Mouse (Mus musculus): ENCODE results near the gene Tex36. TPM values are rescaled to one million over a fixed set of nuclear protein-coding genes. Genes with fewer than 3 reads are reported as not detected.

Tex36 gene
- total RNA-seq, 1 experiment, result not detected

- H3K27ac ChIP-seq (ENCODE audit: insufficient read depth, low read depth, low read length, poor library complexity, severe bottlenecking), result no peak overlapping the region
- in situ Hi-C loops (cut with MboI; ENCODE audit: low sequenced_read_pairs in 2 of 2, unreplicated experiment in 2 of 2), result no loop called here
- DNase-seq (ENCODE audit: low read depth, low spot score), result no peak
- no peaks in the 10 kb centered on the region for H3K9me3 ChIP-seq (ENCODE audit: control insufficient read depth, insufficient read depth, low read depth, low read length)
- H3K36me3 ChIP-seq (ENCODE audit: control insufficient read depth, insufficient read depth, low read length, poor library complexity, severe bottlenecking), result no peaks in the 10 kb centered on the region
- TF ChIP-seq MAFK (IDR thresholded peaks at IDR 0.05; ENCODE audit: insufficient read depth, low read depth, low read length) (no peak), CHD2 (IDR thresholded peaks at IDR 0.05; ENCODE audit: low read depth, low read length) (no peak), ZNF384 (IDR thresholded peaks at IDR 0.05; ENCODE audit: low read depth, low read length) (no peak), HCFC1 (IDR thresholded peaks at IDR 0.05; ENCODE audit: borderline replicate concordance, insufficient read depth, low read length) (no peak), ZC3H11A (IDR thresholded peaks at IDR 0.05; ENCODE audit: borderline replicate concordance, low read depth, low read length) (no peak)
- no peak overlapping the region for H3K4me3 ChIP-seq (ENCODE audit: insufficient read depth in 1 of 2, low read depth in 1 of 2, low read length in 2 of 2, poor library complexity in 1 of 2, severe bottlenecking in 1 of 2)
- H3K9ac ChIP-seq (ENCODE audit: insufficient read depth, low read depth, low read length, poor library complexity, severe bottlenecking), result no peak overlapping the region
- H3K4me1 ChIP-seq (ENCODE audit: control insufficient read depth in 2 of 2, insufficient read depth in 2 of 2, low read length in 2 of 2, poor library complexity in 1 of 2), result no peaks in the 10 kb centered on the region
Observed at GRCm38 (mm10) chr7:133548434-133548833, 53.5 kb downstream of the Tex36 start.

GRCm38 (mm10) chr7:133545631-133546030 lies 56.3 kb downstream of the Tex36 start:
- in situ Hi-C loops (cut with MboI; ENCODE audit: low sequenced_read_pairs in 2 of 2, unreplicated experiment in 2 of 2), result no loop called here
- Histone ChIP-seq H3K27ac (ENCODE audit: insufficient read depth, low read depth, low read length, poor library complexity, severe bottlenecking) (no peak overlapping the region), H3K9ac (ENCODE audit: insufficient read depth, low read depth, low read length, poor library complexity, severe bottlenecking) (no peak overlapping the region), H3K4me3 (ENCODE audit: insufficient read depth in 1 of 2, low read depth in 1 of 2, low read length in 2 of 2, poor library complexity in 1 of 2, severe bottlenecking in 1 of 2) (no peak overlapping the region), H3K4me1 (ENCODE audit: control insufficient read depth in 2 of 2, insufficient read depth in 2 of 2, low read length in 2 of 2, poor library complexity in 1 of 2) (no peaks in the 10 kb centered on the region), H3K36me3 (ENCODE audit: control insufficient read depth, insufficient read depth, low read length, poor library complexity, severe bottlenecking) (no peaks in the 10 kb centered on the region), H3K9me3 (ENCODE audit: control insufficient read depth, insufficient read depth, low read depth, low read length) (no peaks in the 10 kb centered on the region)
- no peak for DNase-seq (ENCODE audit: low read depth, low spot score)
- no peak for TF ChIP-seq ZNF384 (IDR thresholded peaks at IDR 0.05; ENCODE audit: low read depth, low read length)
- no peak for TF ChIP-seq HCFC1 (IDR thresholded peaks at IDR 0.05; ENCODE audit: borderline replicate concordance, insufficient read depth, low read length)
- TF ChIP-seq MAFK (IDR thresholded peaks at IDR 0.05; ENCODE audit: insufficient read depth, low read depth, low read length), result no peak
- TF ChIP-seq CHD2 (IDR thresholded peaks at IDR 0.05; ENCODE audit: low read depth, low read length), result no peak
- no peak for TF ChIP-seq ZC3H11A (IDR thresholded peaks at IDR 0.05; ENCODE audit: borderline replicate concordance, low read depth, low read length)

GRCm38 (mm10) chr7:133544966-133545365 lies 57.0 kb downstream of the Tex36 start:
- in situ Hi-C loops (cut with MboI; ENCODE audit: low sequenced_read_pairs in 2 of 2, unreplicated experiment in 2 of 2), result no loop called here
- Histone ChIP-seq H3K9me3 (ENCODE audit: control insufficient read depth, insufficient read depth, low read depth, low read length) (no peaks in the 10 kb centered on the region), H3K27ac (ENCODE audit: insufficient read depth, low read depth, low read length, poor library complexity, severe bottlenecking) (no peak overlapping the region), H3K4me1 (ENCODE audit: control insufficient read depth in 2 of 2, insufficient read depth in 2 of 2, low read length in 2 of 2, poor library complexity in 1 of 2) (no peaks in the 10 kb centered on the region), H3K36me3 (ENCODE audit: control insufficient read depth, insufficient read depth, low read length, poor library complexity, severe bottlenecking) (no peaks in the 10 kb centered on the region), H3K4me3 (ENCODE audit: insufficient read depth in 1 of 2, low read depth in 1 of 2, low read length in 2 of 2, poor library complexity in 1 of 2, severe bottlenecking in 1 of 2) (no peak overlapping the region), H3K9ac (ENCODE audit: insufficient read depth, low read depth, low read length, poor library complexity, severe bottlenecking) (no peak overlapping the region)
- TF ChIP-seq ZNF384 (IDR thresholded peaks at IDR 0.05; ENCODE audit: low read depth, low read length) (no peak), ZC3H11A (IDR thresholded peaks at IDR 0.05; ENCODE audit: borderline replicate concordance, low read depth, low read length) (no peak), HCFC1 (IDR thresholded peaks at IDR 0.05; ENCODE audit: borderline replicate concordance, insufficient read depth, low read length) (no peak), MAFK (IDR thresholded peaks at IDR 0.05; ENCODE audit: insufficient read depth, low read depth, low read length) (no peak), CHD2 (IDR thresholded peaks at IDR 0.05; ENCODE audit: low read depth, low read length) (no peak)
- no peak for DNase-seq (ENCODE audit: low read depth, low spot score)

- Histone ChIP-seq H3K4me3 (ENCODE audit: insufficient read depth in 1 of 2, low read depth in 1 of 2, low read length in 2 of 2, poor library complexity in 1 of 2, severe bottlenecking in 1 of 2) (no peak overlapping the region), H3K9me3 (ENCODE audit: control insufficient read depth, insufficient read depth, low read depth, low read length) (no peaks in the 10 kb centered on the region), H3K36me3 (ENCODE audit: control insufficient read depth, insufficient read depth, low read length, poor library complexity, severe bottlenecking) (no peaks in the 10 kb centered on the region), H3K9ac (ENCODE audit: insufficient read depth, low read depth, low read length, poor library complexity, severe bottlenecking) (no peak overlapping the region), H3K27ac (ENCODE audit: insufficient read depth, low read depth, low read length, poor library complexity, severe bottlenecking) (no peak overlapping the region), H3K4me1 (ENCODE audit: control insufficient read depth in 2 of 2, insufficient read depth in 2 of 2, low read length in 2 of 2, poor library complexity in 1 of 2) (no peaks in the 10 kb centered on the region)
- DNase-seq (ENCODE audit: low read depth, low spot score), result no peak
- TF ChIP-seq HCFC1 (IDR thresholded peaks at IDR 0.05; ENCODE audit: borderline replicate concordance, insufficient read depth, low read length), result no peak
- no peak for TF ChIP-seq ZNF384 (IDR thresholded peaks at IDR 0.05; ENCODE audit: low read depth, low read length)
- no peak for TF ChIP-seq CHD2 (IDR thresholded peaks at IDR 0.05; ENCODE audit: low read depth, low read length)
- no peak for TF ChIP-seq MAFK (IDR thresholded peaks at IDR 0.05; ENCODE audit: insufficient read depth, low read depth, low read length)
- no peak for TF ChIP-seq ZC3H11A (IDR thresholded peaks at IDR 0.05; ENCODE audit: borderline replicate concordance, low read depth, low read length)
- in situ Hi-C loops (cut with MboI; ENCODE audit: low sequenced_read_pairs in 2 of 2, unreplicated experiment in 2 of 2), result no loop called here
Observed at GRCm38 (mm10) chr7:133543131-133543530, 58.8 kb downstream of the Tex36 start.

GRCm38 (mm10) chr7:133537366-133537765 lies 64.6 kb downstream of the Tex36 start:
- Histone ChIP-seq H3K4me1 (ENCODE audit: control insufficient read depth in 2 of 2, insufficient read depth in 2 of 2, low read length in 2 of 2, poor library complexity in 1 of 2) (no peaks in the 10 kb centered on the region), H3K36me3 (ENCODE audit: control insufficient read depth, insufficient read depth, low read length, poor library complexity, severe bottlenecking) (no peaks in the 10 kb centered on the region), H3K27ac (ENCODE audit: insufficient read depth, low read depth, low read length, poor library complexity, severe bottlenecking) (no peak overlapping the region), H3K9me3 (ENCODE audit: control insufficient read depth, insufficient read depth, low read depth, low read length) (no peaks in the 10 kb centered on the region), H3K4me3 (ENCODE audit: insufficient read depth in 1 of 2, low read depth in 1 of 2, low read length in 2 of 2, poor library complexity in 1 of 2, severe bottlenecking in 1 of 2) (no peak overlapping the region), H3K9ac (ENCODE audit: insufficient read depth, low read depth, low read length, poor library complexity, severe bottlenecking) (no peak overlapping the region)
- TF ChIP-seq MAFK (IDR thresholded peaks at IDR 0.05; ENCODE audit: insufficient read depth, low read depth, low read length), result no peak
- no peak for TF ChIP-seq CHD2 (IDR thresholded peaks at IDR 0.05; ENCODE audit: low read depth, low read length)
- no peak for TF ChIP-seq ZC3H11A (IDR thresholded peaks at IDR 0.05; ENCODE audit: borderline replicate concordance, low read depth, low read length)
- TF ChIP-seq HCFC1 (IDR thresholded peaks at IDR 0.05; ENCODE audit: borderline replicate concordance, insufficient read depth, low read length), result no peak
- TF ChIP-seq ZNF384 (IDR thresholded peaks at IDR 0.05; ENCODE audit: low read depth, low read length), result no peak
- DNase-seq (ENCODE audit: low read depth, low spot score), result no peak
- in situ Hi-C loops (cut with MboI; ENCODE audit: low sequenced_read_pairs in 2 of 2, unreplicated experiment in 2 of 2), result no loop called here

Other genes starting within 250 kb of the Tex36 start
- 35.7 and 42.8 TPM in 2 replicates for gene Edrf1, start 35.4 kb upstream of the Tex36 start, total RNA-seq (2012; rRNA removed)
- gene Mmp21, start 77.9 kb upstream of the Tex36 start, total RNA-seq (2012; rRNA removed), result 0.27 and 0.32 TPM in 2 replicates
- 73.7 and 88.8 TPM in 2 replicates for gene Bccip, start 107.2 kb upstream of the Tex36 start, total RNA-seq (2012; rRNA removed)
- gene Uros, start 107.9 kb upstream of the Tex36 start, total RNA-seq (2012; rRNA removed), result 6.6 and 10.6 TPM in 2 replicates
- 0.21 and 0.62 TPM in 2 replicates for gene Fank1, start 174.7 kb upstream of the Tex36 start, total RNA-seq (2012; rRNA removed)
- gene Dhx32, start 180.6 kb upstream of the Tex36 start, total RNA-seq (2012; rRNA removed), result 29.8 and 42.3 TPM in 2 replicates

All from ES-E14 (cell line).